Mouse (Mus musculus) liver, adult 2 months (tissue): ENCODE measurements around the gene Gnai2.
"Not testable (repeated sequence)": the region's sequence is repeated elsewhere in the genome, so short reads cannot be mapped to it uniquely, and the experiment has no call there.

ENCODE experiments used
- CTCF ChIP-seq: fragments of 200-500 bp; IDR thresholded peaks from 2 replicates; pipeline ENCODE4 v1.5.1; 2011; ENCODE audit warnings: low read depth, low read length, control low read depth
- POLR2A ChIP-seq: fragments of 200-500 bp; IDR thresholded peaks from 2 replicates; pipeline ENCODE4 v1.6.1; 2011; ENCODE audit warnings: low read length, control low read depth; ENCODE audit not compliant: insufficient read depth; ENCODE audit errors: extremely low read depth

DNA sequence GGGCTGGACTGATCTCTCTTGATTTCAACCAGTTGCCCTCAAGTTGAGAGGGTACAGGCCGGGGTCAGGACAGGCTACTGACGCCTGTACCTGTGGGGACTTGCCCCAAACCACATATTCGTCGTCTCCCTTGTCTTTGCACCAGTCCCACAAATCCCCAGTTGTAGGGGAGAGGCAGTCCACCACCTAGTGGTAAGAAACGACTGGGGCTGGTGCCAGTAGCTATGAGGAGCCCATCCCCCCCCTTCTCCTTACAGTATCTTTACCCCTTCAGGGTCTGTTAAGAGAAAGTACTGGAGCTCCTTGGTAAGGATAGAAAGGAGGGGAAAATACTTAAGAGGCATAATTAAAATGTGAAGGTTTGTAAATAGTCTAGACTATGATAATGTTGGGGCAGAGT lies 69.6 kb downstream of the Gnai2 start:
- TF ChIP-seq CTCF, POLR2A: not testable (repeated sequence)
